Mouse (Mus musculus) thymus, postnatal 25 days (tissue): ENCODE data around the gene Ada.

Source experiments
- DNase-seq: peaks from one replicate; pipeline ENCODE4 v3.0.0; 2022

Ada gene

DNA sequence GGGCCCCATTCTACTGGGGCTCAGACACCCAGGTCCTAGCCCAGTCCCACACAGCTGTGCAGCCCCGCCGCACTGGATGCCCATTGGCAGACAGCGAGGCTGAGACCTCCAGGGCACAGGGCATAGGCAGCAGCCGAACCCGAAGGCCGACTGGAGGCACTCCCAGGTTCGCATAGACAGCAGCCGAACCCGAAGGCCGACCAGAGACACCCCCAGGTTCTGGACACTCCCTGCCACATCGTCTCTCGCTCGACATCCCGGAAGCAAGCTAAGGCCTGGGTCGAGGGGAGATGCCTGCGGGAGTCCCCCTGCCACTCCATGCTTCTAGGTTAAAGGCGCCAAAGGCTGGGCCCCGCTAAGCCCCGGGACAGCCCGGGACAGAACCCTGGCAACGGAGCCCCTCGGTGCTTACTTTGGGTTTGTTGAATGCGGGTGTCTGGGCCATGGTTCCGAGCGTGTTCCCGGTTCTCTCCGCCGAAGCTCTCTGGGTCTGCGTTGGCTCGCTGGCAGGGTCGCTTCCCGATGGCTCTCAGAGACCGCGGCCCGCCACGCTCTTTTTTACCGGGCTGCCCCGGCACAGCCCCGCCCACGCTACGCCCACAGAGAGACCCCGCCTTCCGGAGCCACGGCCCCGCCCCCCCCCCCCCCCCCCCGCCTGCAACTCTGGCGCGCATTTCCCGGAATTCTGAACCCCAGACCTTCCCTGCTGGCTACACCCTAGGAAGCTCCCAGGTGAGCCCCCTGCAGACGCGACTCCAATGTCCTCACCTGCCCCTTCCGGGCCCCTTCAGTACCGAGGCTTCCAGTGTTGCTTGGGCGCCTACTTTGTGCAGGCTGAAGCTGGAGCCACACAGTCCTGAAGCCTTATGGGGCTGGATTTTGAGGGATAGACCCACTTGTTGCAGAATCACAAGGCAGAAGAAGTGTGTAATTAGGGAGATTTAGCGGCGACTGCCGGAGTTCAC, at the start of gene Ada:
Ada (minus strand) TSS at position 593 of the 965 bp plus-strand sequence.
- peak; percentile 82 for DNase-seq

DNA sequence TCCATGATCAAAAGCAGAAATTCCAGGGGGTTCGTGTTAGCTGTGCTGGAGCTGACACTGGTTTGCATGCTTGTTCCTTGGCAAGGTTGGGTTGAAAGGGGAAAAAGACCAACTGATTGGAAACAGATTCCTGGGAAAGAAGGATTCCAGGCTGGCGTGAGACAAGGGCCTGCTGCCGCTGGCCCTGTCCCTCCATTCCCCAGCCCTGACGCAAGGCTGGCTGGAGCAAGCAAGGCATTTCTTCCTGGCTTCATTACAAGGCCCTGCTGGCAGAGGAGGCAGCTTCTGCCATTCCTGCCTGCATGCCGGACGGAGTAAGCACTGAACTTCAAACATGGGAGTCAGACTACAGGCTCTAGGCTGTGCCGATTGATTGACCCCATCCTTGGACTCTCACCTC, 48.4 kb upstream of the Ada start:
- DNase-seq: no peak

DNA sequence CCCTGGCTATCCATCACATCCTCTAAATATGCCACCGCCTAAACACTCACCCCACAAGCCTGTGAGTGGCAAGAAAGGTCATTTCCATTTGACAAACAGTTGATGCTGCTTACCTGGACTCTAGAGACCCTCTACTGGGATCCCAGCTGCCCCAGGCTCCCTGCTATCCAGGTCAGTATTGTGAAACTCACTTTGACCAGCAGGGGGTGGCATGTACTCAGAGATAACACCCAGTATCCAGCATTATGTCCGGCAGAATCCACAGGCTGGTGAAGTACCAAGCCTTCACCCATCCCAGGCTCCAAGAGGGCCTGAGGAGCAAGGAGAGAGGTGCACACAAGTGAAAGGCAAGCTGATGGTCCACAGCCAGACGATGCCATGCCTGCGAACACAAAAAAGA, 38.4 kb upstream of the Ada start:
- DNase-seq: peak; percentile 60

DNA sequence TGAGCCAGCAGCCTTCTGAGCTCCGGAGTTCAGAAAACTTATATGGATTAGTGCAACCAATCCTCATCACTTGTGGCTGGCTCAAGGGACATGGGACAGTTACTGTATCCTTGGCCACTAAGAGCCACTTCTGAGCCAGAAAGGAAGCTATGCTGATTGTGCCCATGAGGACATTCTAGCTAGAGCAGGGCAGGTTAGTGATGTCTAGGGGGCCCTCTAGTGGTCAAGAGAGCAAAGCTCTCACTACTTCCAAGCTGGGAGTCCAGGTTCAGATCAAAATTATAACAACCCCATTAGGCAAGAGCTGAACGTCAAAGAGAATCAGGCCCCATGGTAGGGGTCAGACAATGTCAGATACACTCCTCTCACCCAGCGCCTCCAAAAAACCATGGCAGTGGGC, 37.7 kb upstream of the Ada start:
- peak; percentile 49 for DNase-seq

DNA sequence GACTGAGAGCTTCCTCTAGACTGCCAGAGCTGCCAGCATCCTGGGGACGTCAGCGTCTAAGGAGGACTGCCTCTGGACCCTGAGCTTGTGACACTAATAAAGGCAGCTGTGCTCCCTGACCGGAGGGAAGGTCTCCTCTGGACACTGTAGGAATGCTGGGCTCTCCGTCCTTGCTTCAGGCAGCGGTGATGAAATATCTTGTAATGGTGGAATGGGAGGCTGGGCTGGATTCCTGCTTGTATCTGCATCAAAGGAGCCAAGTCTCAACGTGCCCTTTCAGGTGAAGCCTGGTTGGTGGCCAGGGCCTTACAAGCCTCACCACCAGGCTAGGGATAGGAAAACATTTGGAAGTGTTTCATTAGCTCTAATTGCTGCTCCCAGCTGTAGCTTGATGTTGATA, 37.0 kb upstream of the Ada start:
- DNase-seq: no peak

DNA sequence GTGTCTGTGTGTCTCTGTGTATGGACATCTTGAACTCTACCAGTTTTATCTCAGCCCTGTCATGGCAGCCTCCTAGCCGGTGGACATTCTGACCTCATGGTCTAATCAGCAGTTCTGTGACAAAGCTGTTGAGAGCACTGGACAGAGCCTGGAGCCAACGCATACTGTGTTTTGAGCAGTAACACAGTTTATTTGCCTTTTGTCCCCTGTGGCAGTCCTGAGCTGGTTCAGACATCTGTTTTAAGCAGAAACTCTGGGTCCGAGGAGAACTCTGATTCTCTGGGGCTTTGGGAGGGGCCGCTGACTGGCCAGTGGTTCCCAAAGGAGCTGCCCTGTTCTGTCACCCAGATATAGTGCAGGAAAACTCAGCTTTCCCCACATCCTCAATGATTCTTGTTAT, 33.9 kb upstream of the Ada start:
- no peak for DNase-seq

DNA sequence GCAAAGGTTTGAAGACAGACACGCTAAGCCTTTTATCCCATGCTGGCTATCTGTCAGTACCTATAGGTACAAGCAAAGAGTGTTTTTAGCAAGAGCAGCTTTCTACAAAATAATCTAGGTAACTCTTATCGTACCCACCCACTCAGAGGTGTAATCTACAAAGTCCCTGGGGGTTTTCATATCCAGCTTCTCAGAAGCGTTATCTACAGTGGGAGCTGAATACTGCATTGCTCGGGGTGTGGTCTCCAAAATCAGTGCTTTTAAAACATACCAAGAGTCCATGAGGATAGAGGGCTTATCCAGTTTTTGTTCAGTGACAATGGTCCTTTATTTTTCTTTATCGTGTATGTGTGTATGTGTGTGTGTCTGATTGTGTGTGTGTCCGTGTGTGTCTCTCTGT, 33.3 kb upstream of the Ada start:
- DNase-seq: no peak

DNA sequence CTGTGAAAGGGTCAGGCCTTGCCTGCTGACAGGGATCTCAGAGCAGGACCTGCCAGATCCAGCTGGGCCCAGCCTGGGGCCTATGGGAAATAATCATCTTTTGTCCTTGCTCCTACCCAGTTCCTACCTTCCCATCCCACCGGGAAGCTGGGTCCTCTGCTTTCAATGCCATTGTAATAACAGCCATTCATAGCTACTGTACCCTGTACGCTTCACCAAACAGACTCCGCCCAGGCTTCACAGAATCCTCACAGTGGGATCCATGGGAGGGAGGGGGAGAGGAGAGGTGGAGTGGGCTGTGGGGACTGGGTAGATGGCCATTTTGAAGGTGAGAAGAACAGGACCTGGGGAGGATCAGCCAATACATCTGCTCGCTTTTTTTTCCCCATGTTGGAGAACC, 28.9 kb upstream of the Ada start:
- DNase-seq: no peak

DNA sequence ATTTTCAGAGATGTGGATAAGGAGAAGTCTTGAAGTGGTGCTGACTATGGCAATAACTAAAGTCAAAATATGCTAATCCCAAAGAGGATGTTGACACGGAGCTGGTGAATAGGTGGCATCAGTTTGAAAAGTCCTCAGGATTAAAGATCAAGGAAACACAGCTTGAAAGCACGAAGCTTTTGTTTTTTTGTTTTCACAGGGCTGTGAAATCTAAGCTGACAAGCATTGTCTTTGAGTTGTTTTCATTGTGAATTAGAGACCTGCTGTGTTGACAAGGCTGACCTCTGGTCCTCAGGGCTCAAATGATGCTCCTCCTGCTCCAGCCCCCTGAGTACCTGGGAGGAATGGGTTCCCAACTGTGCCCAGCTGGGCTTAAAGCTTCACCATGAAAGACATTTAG, 27.0 kb upstream of the Ada start:
- DNase-seq: no peak

DNA sequence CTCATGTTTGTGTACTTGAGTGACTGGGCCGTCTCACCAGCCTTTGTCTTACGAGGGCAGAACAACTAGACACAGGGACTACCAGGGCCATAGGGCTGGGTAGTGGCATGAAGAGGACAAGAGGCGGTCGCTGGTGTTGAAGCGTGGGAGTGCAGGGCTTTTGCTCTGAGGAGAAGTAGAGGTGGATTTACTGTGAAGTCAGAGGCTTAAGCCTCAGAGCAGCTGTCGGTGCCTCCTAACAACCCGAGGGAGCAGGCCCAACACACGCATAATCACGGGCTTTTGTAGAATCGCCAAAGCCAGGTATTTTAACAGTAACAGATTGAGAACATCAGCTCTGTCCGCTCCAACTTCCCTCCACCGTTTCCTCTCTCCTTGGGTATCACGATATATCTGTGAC, 26.6 kb upstream of the Ada start:
- no peak for DNase-seq

DNA sequence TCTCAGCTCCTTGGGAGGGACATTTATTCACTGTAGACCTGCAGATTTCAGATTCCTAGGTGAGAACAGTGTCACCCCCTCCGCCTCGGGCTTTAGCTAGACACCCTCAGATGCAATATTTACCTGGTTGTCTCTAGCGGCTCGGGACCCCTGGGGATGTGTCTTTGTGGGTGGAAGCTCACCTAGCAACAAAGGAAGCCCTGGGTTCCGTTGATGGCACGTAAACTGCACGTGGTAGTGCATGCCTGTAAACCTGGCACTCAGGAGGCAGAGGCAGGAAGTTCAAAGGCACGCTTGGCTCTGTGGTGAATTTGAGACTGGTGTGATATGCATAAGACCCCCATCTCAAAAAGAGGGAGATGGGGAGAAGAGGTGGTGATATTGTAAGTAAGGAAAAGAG, 20.7 kb upstream of the Ada start:
- DNase-seq: peak; percentile 42

DNA sequence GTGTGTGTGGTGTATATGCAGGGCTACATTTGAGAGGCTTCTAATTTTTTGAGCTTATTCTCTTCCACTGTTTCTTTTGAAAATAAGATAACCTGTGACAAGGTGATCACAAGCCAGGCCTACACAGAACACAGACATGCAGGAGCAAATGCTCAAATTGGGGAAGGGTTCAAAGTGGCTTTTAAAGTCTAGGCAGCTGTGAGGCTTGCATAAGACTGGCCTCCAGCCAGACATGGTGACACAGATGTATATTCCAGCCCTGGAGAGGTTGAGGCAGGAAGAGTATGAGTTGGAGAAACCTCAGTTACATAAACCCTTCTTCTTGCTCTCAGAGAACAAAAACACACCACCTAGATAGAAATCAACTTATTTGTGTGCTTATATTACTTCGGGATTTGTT, 16.9 kb upstream of the Ada start:
- DNase-seq: no peak

DNA sequence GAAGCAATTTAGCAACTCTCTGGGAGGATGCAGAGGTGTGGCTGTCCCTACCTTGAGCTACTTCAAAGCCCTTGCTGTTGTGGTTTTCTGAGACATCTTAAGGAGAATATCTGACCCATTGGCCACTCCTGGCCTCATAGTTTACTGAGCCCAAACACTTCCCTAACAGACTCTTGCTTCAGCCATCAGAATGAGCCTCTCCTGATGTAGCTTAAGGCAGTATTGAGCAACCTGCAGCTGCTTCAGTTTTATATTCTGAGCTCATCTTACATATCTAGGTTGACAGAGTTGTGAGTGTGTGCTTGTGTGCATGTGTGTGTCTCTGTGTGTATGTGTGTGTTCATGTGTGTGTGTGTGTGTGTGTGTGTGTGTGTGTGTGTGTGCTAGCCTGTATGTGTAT, 16.2 kb upstream of the Ada start:
- DNase-seq: no peak

DNA sequence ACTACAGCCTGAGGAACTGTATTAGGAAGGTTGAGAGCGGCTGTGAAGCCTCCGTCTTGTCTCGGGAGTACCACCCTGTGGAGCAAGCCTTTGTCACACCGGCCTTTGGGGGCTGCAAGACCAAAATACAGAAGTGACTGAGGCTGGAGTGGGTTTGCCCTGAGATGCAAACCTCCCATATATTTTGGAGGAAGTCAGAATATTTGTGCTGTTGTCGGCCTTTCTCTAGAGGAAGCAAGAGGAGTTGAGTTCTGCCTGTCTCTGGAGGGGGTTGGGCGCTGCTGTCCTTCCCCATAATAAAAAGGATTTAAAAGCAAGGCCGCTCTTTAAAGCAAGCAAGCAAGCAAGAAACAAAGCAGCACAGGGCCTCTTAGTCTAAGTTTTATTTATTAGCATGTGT, 11.4 kb upstream of the Ada start:
- DNase-seq: no peak

DNA sequence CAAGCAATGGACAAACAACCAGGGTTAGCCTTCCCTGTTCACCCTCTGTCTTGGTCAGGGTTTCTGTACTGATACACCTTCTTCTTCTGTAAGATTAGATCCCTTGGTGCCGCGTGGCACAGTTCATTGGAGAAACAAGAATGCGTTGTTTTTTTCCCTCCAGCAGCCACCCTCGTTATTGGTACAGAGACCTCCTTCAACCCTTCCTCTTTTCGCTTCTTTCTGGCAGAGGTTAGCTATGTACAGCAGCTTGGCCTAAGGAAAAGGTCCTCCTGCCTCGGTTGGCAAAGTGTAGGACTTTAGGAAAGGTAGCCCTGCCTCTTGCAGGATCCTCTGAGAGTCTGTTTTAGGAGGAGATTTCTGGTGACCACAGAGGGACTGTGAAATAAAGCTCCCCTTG, 10.6 kb upstream of the Ada start:
- no peak for DNase-seq

DNA sequence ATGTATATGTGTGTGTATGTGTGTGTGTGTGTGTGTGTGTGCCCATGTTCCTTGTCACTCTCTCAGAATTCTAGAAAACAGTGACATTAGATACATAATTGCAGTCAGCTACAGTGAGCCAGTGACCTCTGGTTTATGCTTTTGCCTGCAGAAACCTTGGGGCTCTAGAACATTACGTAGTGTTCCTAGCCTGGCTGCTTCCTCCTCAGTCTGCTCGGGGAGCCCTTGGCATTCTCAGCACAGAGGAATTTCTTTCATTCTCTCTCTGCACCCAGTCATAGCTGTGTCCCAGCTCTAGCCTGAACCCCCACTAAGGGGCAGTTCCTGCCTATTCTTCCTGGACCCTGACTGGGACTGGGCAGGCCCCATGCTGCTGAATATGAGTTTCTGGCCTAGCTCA, 8.1 kb upstream of the Ada start:
- DNase-seq: no peak

DNA sequence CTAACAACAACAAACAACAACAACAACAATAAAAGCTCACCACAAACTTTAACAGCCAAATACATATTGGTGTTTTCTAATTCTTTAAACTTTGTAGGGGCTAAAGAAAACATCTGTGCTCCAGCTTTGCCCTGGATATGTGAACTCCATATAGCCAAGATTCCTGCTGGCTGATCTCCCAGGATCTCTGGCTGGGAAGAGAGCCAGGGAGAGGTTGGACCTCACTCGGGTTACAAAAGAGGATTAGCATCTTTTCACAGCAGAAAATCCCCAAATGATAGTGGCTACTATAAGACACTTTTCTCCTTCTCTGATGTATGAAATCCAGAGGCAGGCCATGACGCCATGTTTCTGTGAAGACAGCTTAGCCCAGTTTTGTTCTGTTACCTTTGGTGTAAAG, 6.7 kb upstream of the Ada start:
- no peak for DNase-seq

DNA sequence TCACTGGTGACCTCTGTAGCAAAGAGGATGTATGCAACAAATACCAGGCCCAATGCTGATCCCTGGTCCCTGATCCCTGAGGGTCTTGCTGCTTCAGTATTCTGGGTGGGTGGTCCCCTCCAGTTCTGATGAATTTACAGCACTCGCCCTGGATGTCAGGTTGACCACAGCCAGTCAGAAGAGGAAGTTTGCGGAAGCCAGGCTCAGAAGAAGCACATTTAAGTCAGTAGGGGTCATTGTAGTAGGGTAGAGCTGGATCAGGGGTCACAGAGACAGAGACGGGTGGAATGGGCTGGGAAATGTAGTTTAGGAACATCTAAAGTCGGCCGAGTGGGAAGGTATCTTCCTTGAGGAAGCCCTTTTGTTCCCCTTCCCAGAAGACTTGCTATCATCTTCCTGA, 4.2 kb upstream of the Ada start:
- no peak for DNase-seq

DNA sequence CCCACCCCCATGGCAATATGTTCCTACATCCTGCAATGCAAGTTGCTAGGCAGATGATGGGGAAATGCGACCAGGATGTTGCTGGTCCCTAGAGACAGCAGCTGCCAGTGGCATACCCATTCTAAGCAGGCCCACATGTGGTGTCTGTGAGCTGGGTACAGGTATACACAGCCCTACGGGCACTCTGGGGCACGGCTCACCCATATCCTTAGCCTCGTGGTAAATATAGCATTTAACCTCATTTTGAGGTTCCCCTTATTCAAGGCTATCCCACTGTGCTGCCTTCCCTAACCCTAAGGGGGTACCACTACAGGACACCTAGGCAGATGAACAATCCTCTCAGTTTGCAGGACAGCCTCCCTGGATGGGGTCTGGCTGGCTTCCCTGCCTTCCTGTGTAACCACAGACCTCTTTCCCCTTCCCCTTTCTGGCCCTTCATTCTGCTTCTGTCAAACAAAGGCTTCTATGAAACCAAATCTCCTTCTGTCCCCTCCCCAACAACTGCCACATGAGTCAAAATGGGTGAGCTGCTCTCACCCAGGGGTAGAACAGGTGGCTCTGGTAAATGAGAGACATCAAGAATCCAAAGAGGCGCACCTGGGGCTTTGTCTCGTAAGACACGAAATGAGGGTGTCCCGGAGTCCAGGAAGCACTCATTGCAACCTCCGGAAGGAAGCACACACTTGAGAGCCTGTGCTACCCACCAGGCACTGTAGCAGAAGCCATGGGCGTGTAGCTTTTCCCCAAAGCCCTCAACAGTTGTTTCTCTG, 5.1 kb downstream of the Ada start:
- DNase-seq: peak; percentile 80

DNA sequence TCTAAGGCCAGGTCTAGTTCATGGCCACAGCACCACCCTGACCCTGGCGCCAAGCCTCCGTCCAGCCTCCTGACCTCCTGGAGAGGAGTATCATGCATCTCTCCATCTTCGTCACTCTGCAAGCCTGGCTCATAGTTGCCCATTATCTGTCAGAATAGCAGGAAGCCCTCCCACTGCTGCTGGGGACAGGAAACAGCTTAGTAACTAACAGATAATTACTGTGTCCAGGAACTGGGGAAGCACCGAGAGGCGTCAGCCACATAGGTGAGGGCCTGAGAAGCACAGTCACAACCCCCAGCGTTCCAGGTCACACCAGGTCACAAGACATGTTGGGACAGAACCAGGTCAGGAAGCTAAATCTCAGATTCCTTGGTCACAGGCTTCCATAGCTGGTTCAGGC, 6.7 kb downstream of the Ada start:
- DNase-seq: no peak

DNA sequence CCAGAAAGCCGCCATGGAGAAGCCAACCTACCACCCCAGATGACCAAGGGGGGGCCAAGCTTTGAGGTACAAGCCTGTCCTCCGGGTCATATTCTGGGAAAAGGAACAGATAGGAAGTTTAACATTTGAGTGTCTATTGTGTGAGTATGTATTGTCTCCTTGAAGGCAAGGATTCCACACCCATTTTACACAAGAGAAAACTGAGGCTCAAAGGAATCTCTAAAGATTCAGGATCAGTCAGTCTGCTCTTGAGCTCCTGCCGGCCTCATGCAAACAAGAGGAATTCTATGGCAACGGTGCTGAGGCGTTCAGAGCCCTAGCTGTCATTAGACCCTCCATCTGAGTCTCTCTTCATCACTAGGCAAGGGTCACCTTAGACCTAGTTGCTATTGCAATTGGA, 7.4 kb downstream of the Ada start:
- no peak for DNase-seq

DNA sequence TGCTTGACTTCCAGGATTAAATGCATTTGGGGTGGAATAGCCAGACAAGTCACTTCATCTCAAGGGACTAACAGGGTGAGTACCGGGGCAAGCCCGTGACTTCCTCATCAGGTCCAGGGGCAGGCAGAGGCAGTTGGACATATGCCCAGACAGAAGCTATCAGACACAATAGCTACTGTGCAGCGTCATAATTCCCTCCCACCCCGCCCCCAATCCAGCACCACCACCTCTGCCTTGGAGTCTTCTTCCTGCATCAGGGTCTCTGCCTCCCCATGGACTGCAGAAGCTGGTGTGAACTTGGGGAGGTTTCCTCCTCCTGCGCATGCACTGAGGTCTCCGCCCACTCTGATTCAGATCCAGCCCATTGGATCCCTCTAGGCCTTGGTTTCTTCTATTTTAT, 14.1 kb downstream of the Ada start:
- no peak for DNase-seq

DNA sequence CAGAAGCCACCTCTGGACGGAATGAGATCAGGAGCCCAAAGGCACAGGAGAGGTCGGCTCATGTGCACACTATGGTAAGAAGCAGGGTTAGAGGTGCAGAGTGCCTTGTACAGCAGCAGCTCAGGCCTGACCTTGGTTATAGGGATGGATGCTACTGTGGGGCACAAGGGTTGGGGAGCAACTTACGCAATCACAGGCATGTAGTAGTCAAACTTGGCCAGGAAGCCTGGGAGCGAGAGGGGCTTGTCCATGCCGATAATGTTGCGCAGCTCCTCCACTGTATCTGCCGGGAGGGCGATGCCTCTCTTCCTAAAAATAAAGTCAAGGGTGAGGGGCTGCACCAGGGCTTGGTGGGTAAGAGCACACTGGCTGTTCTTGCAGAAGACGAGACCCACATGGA, 14.9 kb downstream of the Ada start:
- DNase-seq: no peak

DNA sequence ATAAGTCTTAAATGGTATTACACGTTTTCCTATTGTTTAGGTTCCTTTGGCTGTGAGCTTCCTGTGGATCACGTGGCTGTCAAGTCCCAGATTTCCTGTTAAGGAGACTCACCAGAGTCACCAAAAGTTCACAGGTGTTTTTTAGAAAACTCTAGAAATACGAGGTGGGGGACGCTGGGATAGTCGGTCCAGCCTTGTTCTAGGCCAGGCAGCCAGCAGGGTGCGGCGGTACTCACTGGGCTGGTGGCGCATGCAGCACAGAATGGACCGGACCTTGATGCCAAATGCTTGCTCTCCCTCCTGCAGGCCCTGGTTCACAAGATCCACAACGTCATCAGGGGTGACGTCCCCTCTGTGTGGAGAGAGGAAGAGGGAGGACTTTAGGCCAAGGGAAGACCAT, 18.0 kb downstream of the Ada start:
- no peak for DNase-seq
